Mouse (Mus musculus) induced T-regulatory cell, adult 2 months (primary cell): ENCODE results near the gene Cnpy3.
"Not testable (repeated sequence)": the region's sequence is repeated elsewhere in the genome, so short reads cannot be mapped to it uniquely, and the experiment has no call there.

Experiments
- DNase-seq: peaks from one replicate; pipeline ENCODE4 v3.0.0-alpha.2; 2012; ENCODE audit warnings: low read depth

The Cnpy3 gene

DNA sequence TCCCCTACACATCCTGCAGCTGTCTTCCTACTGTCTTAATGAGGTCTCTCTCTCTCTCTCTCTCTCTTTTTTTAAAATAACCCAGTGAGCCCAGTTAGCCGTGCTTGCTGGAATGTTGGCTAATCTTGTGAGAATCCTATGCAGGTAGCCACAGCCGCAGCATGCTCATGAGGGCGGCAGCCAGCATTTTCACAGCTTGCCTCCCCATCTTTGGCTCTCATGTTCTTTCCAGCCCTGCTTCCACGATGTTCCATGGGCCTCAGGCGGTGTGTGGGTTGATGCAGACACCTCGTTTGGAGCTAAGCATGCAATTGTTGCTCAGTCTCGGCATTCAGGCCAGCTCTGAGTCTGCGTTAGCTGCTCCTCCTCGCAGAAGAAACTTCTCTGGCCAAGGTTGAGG, 12.9 kb upstream of the Cnpy3 start:
- not testable (repeated sequence) for DNase-seq

DNA sequence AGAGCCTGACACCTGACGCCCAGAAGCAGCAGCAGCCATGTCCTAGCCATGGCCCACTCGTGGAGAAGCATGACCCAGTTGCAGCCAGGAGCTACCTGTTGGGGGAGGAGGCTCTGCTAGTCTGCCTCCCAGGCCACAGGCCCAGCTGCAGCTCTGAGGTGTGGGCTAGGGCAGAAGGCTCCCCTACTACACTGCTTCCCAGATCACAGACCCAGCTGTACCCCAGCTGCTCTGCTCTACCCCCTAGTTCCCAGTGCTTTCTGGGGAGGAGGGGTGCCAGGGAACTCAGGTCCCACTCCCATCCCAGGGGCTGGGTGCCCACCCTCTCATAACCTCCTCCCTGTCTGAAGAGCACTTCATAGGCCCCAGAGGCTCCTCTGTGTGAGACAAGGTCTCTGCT, 11.5 kb upstream of the Cnpy3 start, which contains the start of gene Ptcra:
Gene Ptcra (minus strand): TSS at position 169 of the 400 bp plus-strand sequence.
- no peak for DNase-seq

DNA sequence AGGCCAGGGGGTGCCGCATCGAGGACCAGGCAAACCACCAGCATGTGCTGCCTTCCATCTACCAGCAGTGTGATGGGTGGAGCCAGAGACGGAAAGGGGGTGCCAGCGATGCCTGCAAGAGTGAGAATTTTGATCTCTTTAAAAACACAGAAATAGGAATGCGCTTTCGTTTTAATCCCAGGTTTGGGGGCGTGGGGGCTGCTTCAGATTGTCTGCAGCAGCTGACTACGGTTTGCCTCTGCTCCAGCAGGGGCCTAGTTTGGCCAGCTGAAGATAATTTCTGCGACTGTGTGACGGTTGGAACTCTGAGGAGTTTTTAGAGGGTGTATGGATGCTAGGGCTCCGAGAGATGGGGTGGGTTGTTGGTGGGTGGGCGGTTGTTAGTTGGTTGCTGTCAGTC, 6.7 kb upstream of the Cnpy3 start:
- DNase-seq, result no peak

- no peak for DNase-seq
These were observed 789 bp downstream of the Cnpy3 start for GRCm38 (mm10) chr17:46751056-46751793.

DNA sequence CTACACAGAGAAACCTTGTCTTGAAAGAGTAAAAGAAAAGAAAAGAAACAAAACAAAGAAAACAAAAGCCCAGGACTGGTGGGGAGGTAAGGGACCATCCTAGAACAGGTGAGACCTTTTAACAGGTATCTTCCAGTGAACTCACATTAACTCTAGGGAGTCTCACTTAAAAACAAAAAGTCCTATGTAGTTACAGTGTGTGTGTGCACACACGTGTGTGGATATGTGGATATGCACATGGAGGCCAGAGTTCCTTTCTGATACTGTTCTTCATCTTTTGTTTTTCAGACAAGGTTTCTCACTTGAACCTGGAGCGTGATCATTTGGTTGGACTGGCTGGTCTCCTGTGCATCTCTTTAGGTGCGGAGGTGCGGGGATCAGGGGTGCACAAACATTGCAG, 1.4 kb downstream of the Cnpy3 start:
- DNase-seq, result no peak

- no peak for DNase-seq
These were observed 2.7 kb downstream of the Cnpy3 start for GRCm38 (mm10) chr17:46749282-46749681.

DNA sequence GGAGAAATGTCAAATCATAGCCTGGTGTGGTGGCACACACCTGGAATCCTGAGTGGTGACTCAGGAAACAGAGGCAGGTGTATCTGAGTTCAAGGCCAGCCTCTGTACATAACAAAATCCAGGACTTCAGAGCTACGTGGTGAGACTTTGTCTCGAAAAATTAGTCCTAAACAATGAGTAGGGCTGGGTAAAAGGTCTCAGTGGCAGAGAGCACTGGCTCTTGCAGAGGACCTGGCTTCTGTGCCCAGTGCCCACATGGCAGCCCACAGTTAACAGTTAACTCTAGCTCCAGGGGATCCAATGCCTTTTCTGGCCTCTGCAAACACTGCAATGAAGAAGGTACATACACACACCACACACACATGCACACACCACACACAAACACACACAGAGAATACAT, 4.2 kb downstream of the Cnpy3 start:
- no peak for DNase-seq

GRCm38 (mm10) chr17:46747234-46747633, 4.8 kb downstream of the Cnpy3 start:
- DNase-seq, result no peak

GRCm38 (mm10) chr17:46745506-46745905, 6.5 kb downstream of the Cnpy3 start:
- DNase-seq, result no peak

DNA sequence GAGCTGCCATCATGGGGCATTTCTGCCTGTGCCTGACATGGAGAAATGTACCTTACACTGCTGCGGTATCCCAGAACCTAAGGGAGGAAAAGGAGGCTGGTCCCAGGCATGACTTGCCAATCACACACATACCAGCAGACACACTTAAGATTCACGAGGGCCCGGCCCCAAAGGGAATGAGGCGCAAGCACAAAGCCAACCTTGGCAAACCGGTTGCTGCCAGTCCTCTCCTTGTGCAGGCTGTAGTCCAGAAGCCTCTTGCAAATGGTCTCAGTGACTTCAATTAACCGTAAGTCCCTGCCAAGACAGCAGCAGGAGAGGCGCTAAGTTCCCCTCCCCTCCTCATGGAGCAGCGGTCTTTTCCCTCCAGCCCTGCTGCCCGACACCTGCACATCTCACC, 9.0 kb downstream of the Cnpy3 start:
- no peak for DNase-seq

DNA sequence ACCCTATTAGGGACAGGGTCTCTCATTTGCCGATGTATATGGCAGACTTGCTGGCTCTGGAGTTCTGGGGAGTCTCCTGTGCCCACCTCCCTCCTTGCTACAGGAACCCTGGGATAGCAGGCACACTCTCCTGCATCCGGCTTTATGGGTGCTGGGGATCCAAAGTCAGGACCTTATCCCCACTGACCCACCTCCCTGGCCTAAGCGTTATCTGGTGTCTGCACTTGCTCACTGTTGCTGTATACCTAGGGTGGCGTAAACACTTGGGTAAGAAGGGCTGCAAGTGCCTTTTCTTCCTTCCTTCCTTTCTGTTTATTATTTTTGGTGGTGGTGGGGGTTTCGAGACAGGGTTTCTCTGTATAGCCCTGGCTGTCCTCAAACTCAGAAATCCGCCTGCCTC, 10.7 kb downstream of the Cnpy3 start:
- no peak for DNase-seq

GRCm38 (mm10) chr17:46736160-46736559, 15.9 kb downstream of the Cnpy3 start:
- DNase-seq, result peak; percentile 58

DNA sequence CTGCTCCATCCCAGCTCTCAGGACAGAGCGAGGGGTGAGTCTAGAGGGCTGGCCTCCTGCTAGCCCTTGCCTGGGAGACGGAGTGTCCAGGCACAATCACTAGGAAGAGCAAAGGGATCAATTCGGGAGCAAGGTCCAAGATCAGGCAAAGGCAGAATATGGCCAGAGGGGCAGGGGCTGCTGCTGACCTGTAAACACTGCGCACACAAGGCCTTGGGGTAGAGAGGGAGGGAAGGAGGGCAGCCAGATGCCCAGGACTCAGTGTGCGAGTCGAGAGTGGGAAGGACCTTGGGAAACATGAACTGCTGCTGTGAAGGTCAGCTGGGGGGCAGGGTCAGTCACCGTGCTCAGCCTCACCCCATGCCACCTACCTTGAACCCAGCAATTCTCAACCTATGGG, 16.7 kb downstream of the Cnpy3 start:
- DNase-seq, result no peak

DNA sequence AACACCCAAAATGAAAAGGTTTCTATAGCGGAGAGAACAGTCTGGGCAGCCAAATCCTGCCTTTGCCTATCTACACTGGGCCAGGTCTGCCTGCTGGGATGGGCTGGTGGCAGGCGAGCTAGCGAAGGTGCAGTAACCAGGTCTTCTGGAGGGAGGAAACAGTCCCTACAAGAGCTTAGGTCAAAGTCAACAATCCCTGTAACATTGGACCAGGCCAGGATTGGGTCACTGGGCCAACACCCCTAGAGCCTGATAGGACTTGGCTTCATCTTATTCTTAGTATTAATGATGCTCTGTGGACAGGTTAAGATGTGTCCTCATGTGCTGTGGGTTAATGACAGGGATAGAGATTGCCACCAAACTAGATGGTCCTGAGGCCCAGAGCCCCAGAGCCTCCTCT, 18.0 kb downstream of the Cnpy3 start:
- no peak for DNase-seq

DNA sequence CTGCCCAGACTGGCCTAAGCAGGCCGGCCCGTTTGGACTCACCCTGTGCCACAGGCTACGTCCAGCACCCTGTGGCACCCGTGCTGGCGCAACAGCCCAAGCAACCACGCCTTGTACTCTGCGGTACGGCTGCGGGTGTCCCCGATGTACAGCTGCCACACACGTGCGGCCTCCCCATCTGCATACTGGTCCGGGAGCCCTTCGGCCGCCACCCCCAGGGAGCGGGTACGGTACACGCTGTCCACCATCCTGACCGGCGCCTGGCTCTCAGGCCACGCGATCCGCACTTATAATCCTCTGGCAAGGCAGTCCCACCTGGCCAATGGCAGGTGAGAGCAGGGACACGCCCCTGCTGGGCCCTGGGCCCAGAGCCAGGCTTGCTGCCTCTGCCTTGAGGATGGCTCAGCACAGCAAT, 23.1 kb downstream of the Cnpy3 start, which contains the start of gene Gnmt:
Gene Gnmt (minus strand): TSS at position 265 of the 415 bp plus-strand sequence.
- no peak for DNase-seq

GRCm38 (mm10) chr17:46728496-46728895, 23.5 kb downstream of the Cnpy3 start:
- DNase-seq, result no peak

- no peak for DNase-seq
These were observed 24.0 kb downstream of the Cnpy3 start for GRCm38 (mm10) chr17:46728021-46728420.

GRCm38 (mm10) chr17:46727271-46727670, 24.7 kb downstream of the Cnpy3 start:
- DNase-seq, result no peak

GRCm38 (mm10) chr17:46725731-46726645, 26.0 kb downstream of the Cnpy3 start:
- no peak for DNase-seq

DNA sequence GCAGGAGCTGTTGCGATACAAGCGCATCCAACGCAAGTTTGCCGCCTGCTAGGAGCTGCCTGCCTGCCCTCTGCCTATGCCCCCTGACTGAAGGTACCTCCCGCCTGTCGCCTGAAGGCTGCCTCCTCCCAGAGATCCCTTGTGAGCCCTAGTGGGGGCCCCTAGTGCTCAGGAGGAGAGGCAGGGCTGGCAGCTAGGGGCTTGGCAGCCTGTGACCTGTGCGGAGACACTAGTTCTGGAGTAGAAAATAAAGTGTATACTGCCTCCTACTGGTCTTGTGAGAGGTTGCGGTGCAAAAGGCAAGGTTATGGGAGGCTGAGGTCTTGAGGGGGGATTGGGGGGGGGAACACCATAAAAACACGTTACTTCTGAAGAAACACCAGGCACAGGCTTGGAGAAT, 26.7 kb downstream of the Cnpy3 start:
- DNase-seq, result peak; percentile 75

DNA sequence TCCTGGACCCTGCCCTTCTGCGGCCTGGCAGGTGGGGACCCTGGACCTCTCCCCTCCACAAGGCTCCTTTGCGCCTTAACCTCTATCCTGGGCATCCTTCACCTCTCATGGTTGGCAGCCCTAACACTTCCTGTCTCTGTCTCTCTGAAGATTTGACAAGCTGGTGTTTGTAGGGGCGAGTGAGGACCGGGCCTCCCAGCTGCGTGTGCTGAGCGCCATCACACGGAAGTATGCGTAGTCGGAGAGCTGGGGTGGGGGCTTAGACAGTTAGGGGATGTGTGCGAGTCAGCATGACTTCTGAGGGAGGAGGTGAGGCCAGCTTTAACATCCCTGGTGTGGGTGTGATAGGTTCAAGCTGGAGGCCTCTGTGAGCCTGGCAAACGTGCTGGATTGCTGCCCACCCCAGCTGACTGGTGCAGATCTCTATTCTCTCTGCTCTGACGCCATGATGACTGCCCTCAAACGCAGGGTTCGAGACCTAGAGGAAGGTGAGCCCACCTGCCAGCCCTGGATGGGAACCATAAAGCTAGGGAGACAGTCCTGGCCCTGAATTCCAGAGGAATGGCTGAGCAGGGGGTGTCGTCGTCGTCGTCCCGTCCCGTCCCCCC, 27.4 kb downstream of the Cnpy3 start:
- DNase-seq, result no peak

DNA sequence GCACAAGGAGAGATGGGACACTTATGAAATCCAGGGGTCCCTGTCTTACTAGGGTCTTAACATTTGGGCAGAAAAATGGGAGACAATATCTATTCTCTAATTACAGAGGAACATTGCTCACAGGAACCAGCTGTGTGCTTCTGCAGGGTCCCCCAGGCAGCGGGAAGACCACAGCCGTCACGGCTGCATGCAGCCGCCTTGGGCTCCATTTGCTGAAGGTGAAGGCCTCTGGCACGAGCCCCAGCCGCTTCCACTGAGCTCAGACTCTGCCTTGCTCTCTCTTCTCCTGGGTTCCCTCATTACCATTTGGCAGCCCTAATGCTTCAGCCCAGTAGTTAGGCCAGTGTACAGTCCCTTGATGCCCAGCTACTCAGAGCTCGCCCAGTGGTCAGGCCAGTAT, 30.9 kb downstream of the Cnpy3 start:
- no peak for DNase-seq
